Mouse (Mus musculus) T-helper 2 cell (primary cell): ENCODE data around the gene Ino80e.

Experiments used
- in situ Hi-C: fragments of 300-600 bp; cut with MboI, MseI; formaldehyde crosslinking; loops from one replicate; pipeline ENCODE4 v1.15.1; 2025; ENCODE audit warnings: high pct_unique_total_duplicates

The Ino80e gene

DNA sequence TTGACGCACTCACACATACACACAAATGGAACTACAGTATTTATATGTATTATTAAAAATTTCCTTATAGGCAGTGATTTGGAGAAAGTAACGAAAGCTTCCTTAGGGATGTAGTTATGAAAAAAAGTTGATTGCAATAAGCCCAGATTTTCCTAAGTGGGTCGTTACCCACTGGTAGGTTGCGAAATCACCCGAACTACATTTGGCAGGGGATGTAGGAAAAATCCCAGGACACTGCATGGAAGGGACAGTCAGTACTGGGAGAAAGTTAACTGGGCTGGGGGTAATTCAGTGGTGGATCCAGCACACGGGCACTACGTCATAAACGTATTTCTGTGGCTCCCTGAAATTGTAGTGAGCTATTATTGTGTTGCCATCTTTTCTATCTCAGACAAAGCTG is 45.7 kb downstream of the Ino80e start:
- in situ Hi-C loops, result loop anchor here (5.0 kb wide), 1 partner anchor 96 kb away; no protein-coding TSS in a partner anchor

DNA sequence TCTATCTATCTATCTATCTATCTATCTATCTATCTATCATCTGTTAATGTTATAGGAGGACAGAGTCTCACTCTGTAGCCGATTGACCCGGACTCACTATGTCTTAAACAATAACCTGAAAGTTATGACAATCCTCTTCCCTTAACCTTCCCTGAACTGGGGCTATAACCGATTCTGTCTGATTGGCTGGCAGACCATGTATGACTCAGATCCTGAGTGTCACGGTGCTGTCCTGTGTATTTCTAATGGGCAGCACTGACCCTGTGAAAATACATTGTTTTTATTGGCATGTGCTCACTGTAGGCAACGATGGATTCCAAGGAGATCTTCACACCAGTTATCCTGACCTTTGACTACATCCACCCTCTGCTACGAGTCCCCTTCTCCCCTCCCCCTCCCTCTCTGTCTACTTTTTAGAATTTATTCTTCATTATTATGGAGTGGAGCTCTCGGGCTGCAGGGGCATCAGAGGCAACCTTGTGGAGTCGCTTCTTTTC is 46.4 kb downstream of the Ino80e start:
- in situ Hi-C loops, result loop anchor here (5.0 kb wide), 1 partner anchor 97 kb away; no protein-coding TSS in a partner anchor

DNA sequence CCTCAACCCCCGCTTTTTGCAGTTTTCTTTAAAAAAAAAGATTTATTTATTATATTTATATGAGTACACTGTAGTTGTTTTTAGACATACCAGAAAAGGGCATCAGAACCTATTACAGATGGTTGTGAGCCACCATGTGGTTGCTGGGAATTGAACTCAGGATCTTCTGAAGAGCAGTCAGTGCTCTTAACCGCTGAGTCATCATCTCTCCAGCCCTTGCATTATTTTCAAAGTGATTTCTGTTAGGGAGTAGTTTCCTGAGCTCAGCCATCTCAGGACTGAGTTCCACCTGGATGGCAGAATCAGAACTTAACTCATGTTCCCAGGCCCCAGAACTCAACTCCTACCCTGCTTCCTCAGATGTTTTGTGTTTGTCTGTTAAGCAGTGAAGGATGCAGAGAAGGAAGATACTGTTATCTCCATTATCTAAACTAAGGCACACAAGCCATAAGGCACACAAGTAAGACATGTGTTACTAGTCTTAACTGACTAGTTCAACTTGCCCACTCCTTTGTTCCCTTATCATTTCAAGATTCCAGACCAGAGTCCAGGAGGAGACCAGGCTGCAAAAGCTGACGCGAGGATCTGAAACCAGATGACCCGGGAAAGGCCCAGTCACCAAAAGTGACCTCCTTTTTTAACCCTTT is 52.3 kb downstream of the Ino80e start:
- in situ Hi-C loops, result no loop called here

DNA sequence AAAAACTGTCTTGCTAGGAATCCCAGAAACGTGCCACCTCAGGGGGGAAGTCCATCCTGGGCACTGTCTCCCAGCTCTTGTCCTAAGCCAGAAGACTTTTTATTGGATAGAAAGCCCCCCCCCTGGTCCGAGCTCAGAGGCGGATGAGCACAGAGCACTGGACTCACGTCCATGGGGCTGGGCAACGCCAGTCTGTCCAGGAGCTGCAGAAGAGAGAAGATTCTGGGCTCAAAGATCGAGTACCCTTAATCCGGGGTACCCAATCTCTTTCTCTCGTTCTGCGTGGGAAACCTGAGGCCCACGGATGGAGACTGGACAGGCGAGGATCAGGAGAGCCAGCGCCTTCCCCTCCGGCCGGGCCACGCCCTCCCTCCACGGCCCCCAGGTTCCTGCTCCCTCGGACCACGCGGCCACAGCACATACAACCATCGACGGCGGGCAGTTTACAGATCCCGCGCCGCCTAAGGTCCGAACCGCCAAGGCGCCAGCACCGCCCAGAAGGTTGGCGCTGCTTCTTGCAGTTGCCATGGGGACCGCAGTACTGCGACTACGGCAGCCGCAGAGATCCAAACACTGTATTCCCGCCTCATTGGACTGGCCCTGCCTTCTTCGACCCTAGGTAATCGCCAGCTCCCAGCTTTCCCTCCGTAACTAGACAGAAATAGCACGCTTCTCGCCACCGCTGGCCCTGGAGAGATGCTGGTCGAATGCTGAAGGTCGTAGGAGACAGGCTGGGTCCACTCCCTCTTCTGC is 53.3 kb downstream of the Ino80e start:
- in situ Hi-C loops, result no loop called here

DNA sequence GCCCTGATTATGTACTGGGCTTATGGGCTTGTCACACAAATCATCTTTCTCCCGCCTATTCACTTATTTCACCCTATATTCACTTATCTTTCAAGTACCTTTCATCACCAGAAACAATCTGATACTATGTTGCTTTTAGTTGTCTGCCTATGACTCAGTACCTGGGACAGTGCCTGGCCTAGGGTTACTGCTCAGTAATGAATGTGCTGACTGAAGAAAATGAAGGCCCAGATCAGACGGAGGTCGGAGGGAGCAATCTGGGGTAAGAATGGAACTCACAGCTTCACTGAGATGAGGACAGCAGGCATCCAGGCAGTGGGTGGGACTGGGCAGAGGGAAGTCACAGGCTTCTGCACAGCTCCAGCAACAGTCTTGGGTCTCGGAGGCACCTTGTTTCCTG is 54.8 kb downstream of the Ino80e start:
- in situ Hi-C loops, result no loop called here

DNA sequence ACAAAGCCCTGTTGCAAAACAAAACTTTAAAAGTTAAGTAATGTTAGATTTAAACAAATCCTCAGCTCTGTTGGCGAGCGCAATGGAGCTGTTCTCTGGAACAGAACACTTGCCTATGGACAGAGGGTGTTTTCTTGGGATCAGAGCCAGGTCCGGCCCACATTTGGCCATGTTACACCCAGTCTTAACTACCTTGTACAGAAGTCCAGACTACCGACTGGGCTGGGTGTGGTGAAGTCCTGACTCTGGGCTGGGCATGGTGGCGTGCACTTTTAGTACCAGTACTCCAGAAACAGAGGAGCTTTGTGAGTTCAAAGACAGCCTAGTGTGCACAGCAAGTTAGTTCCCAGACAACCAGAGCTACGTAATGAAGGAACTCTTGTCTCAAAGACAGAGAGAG is 55.2 kb downstream of the Ino80e start:
- in situ Hi-C loops, result no loop called here

DNA sequence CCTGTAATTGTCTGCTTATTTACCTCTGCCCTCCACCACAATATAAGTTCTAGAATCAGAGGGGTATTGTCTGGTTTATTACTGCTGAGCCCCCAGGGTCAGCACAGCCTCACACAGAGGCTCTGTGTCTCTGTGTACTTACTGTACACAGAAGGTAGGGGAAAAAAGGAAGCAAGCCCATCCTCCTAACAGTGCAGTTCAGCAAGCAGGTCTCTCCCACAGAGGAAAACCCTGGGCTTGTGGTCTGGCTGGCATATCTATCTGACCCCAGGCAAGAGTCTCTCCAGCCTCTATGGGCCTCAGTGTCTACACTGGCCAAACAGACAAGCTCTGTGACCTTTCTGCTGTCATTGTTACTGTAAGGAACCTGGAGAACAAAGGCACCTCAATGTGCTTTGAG is 58.4 kb downstream of the Ino80e start:
- in situ Hi-C loops, result no loop called here

DNA sequence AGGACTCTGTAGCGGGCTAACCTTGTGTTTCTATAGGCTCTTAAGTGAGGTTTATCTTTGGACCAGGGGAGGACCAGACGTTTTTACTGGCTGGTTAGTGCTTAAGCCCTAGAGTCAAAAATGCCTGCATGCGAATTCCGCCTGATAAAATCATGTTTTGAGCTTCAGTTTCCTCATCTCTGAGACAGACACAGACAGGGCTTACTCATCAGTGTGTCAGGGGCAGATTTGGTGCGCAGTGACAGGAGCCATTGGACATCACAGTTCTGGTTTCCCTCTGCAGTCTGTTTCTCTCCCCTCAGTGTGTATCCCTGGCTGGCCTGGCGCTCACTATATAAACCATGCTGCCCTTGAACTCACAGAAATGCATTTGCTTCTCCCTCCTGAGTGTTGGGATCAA is 59.0 kb downstream of the Ino80e start:
- in situ Hi-C loops, result no loop called here

DNA sequence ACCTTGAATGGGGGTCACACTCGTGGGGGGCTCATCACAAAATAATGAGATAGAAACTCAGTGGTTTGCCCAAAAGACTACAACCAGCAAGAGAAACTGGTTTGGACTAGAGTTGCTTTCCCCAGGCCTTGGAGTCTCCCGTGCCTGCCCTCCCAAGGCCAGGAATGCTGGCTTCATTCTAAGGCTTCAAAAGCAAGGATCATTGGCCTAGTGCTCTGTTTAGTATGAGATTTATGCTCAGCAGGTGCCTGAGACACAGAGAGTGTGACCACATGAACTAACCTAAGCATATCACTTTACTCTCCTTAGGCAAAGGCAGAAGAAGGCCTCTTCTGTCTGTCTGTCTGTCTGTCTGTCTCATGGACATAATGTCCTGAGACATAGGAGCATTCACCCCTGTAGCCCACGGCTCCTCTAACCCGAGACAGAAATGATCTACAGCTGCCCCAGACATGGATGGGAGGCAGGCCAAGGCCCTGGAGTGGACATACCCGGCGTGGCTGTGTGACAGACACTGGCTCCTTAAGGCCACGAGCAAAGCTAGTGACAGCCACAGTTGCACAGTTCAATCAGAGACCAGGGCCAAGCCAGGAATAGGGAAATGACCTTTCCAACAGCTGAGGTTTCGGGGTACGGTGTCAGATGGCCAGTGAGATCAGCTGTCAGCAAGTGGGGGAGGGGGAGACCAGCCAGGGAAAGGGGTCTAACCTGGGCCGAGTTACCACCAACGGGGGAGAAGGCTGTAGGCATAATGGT is 59.9 kb downstream of the Ino80e start:
- in situ Hi-C loops, result no loop called here

DNA sequence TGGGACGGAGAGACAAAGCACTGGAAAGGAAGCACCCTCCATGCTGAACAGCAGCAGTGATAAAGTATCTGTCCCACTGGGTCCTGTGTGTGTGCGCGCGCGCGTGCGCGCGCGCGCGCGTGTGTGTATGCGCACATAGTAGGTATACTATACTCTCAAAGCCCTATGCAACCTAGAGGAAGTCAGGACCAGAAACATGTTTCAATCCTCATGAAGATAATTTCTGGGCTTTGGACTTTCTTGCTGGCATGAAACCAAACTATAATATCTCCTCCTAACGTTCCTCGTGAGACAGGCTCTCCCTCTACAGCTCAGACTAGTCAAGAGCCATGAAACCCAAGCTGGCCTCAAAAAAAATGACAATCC is 61.1 kb downstream of the Ino80e start:
- in situ Hi-C loops, result no loop called here
